Comparison of ENCODE assay signal across 24 mouse cellular contexts in genomic region chr6:34243001-34243400, GRCm38 (mm10).
DNase-seq lines count a peak whose midpoint lies in the region; ATAC-seq lines count a peak whose summit lies in the region.
"Had no signal": no experiment of that assay in that cellular context is flagged by ENCODE, and none has a peak within 500 bp of the region (broad histone marks: within the 10 kb centered on the region; RNA-seq: fewer than 3 reads in every experiment).

No protein-coding gene starts in this region.

- no peak overlapping the region for H3K27ac ChIP-seq in limb, embryonic 15.5 days
- H3K27ac ChIP-seq in limb, embryonic 10.5 days: no peak overlapping the region
- H3K27ac ChIP-seq: hindbrain, embryonic 12.5 days; hindbrain, postnatal 0 days; intestine, embryonic 15.5 days; liver, embryonic 14.5 days had no signal

- peak; percentile 27 for DNase-seq in adrenal gland, postnatal 14 days
- no peak for DNase-seq in adrenal gland, postnatal 4 days (ENCODE audit: low spot score in 2 of 2)
- DNase-seq in limb, embryonic 10.5 days (ENCODE audit: low spot score): no peak
- DNase-seq in 3134 (ENCODE audit: extremely low read depth, insufficient read length, low spot score) (peak; percentile 15), adipocyte (ENCODE audit: low spot score) (peak; percentile 64)
- DNase-seq in frontal cortex, postnatal 10 days (ENCODE audit: low spot score in 2 of 2): no peak
- DNase-seq: adrenal gland, postnatal 25 days; cerebellum, adult 18-20 months; gastrocnemius, postnatal 10 days; heart, postnatal 36 days; kidney, adult 9 months; kidney, postnatal 10 days; layer of hippocampus, postnatal 36 days; left cerebral cortex, postnatal 4 days; liver; spleen, adult 18-20 months had no signal

- H3K4me1 ChIP-seq in limb, embryonic 15.5 days: no peaks in the 10 kb centered on the region; the same call in 1 of the 2 replicates
- H3K4me1 ChIP-seq in limb, embryonic 10.5 days: no peaks in the 10 kb centered on the region
- H3K4me1 ChIP-seq: intestine, embryonic 15.5 days had no signal

- H3K4me3 ChIP-seq in limb, embryonic 15.5 days: no peak overlapping the region
- no peak overlapping the region for H3K4me3 ChIP-seq in limb, embryonic 10.5 days
- H3K4me3 ChIP-seq: hindbrain, embryonic 12.5 days; intestine, embryonic 15.5 days had no signal

- no peaks in the 10 kb centered on the region for H3K27me3 ChIP-seq in limb, embryonic 15.5 days
- H3K27me3 ChIP-seq in limb, embryonic 10.5 days (ENCODE audit: low read depth, poor library complexity, severe bottlenecking): no peaks in the 10 kb centered on the region
- H3K27me3 ChIP-seq: hindbrain, embryonic 12.5 days; intestine, embryonic 15.5 days had no signal

- H3K4me2 ChIP-seq in limb, embryonic 15.5 days: peak overlapping the region; percentile 6; the same call in 1 of the 2 replicates
- H3K4me2 ChIP-seq: intestine, embryonic 15.5 days had no signal

- no peaks in the 10 kb centered on the region for H3K36me3 ChIP-seq in limb, embryonic 15.5 days
- no peaks in the 10 kb centered on the region for H3K36me3 ChIP-seq in limb, embryonic 10.5 days
- H3K36me3 ChIP-seq: hindbrain, embryonic 12.5 days; intestine, embryonic 15.5 days had no signal

- no peaks in the 10 kb centered on the region for H3K9me3 ChIP-seq in limb, embryonic 15.5 days
- H3K9me3 ChIP-seq in limb, embryonic 10.5 days (replicated peaks): no peaks in the 10 kb centered on the region
- H3K9me3 ChIP-seq: hindbrain, embryonic 12.5 days; intestine, embryonic 15.5 days had no signal

- no peak overlapping the region for H3K9ac ChIP-seq in limb, embryonic 15.5 days
- H3K9ac ChIP-seq: hindbrain, embryonic 12.5 days; intestine, embryonic 15.5 days; liver, embryonic 14.5 days had no signal

- ATAC-seq in limb, embryonic 15.5 days (ENCODE audit: insufficient number of reproducible peaks, low FRiP score, low TSS enrichment, low read depth): no peak
- ATAC-seq: forebrain, embryonic 16.5 days; hindbrain, postnatal 0 days; intestine, embryonic 15.5 days; lung, postnatal 0 days; midbrain, embryonic 16.5 days had no signal

- WGBS in limb, embryonic 15.5 days: 57% methylated on average over 3 of the region's 3 CpGs
- 84% methylated on average over 3 of the region's 3 CpGs for WGBS in limb, embryonic 10.5 days

Comparison
In these comparisons a context has a peak if more than half of its experiments do, and no peak if none do; other contexts are left out.
1. DNase-seq: peak in adrenal gland, postnatal 14 days (single experiment), 3134 (single experiment) and adipocyte (single experiment); none in adrenal gland, postnatal 4 days (0 of 2), limb, embryonic 10.5 days (single experiment) and frontal cortex, postnatal 10 days (0 of 2).